Mouse (Mus musculus) heart, embryonic 15.5 days (tissue): ENCODE results near the gene Uevld. TPM values are rescaled to one million over a fixed set of nuclear protein-coding genes. Genes with fewer than 3 reads are reported as not detected.

Experiments used
- ATAC-seq: fragments of 200-750 bp; cut with Nextera tagmentation; replicated peaks from 2 replicates; pipeline ENCODE4 v1.8.0; 2017; ENCODE audit warnings: low read depth, moderate TSS enrichment; ENCODE audit not compliant: insufficient number of reproducible peaks, insufficient read depth, low FRiP score
- H3K27ac ChIP-seq: fragments of 300-500 bp; sonication (generic); 2 replicates; pipeline ENCODE4 v1.5.1; 2015; ENCODE audit warnings: mild to moderate bottlenecking, inconsistent platforms
- H3K27me3 ChIP-seq: fragments of 300-500 bp; sonication (generic); 2 replicates; pipeline ENCODE4 v1.6.1; 2015; ENCODE audit warnings: inconsistent platforms
- H3K36me3 ChIP-seq: fragments of 300-500 bp; sonication (generic); 2 replicates; pipeline ENCODE4 v1.6.1; 2015; ENCODE audit warnings: mild to moderate bottlenecking, inconsistent platforms
- H3K4me1 ChIP-seq: fragments of 300-500 bp; sonication (generic); replicated peaks from 2 replicates; pipeline ENCODE4 v1.6.1; 2015; ENCODE audit warnings: inconsistent platforms
- H3K4me2 ChIP-seq: fragments of 300-500 bp; sonication (generic); 2 replicates; pipeline ENCODE4 v1.6.1; 2015; ENCODE audit warnings: inconsistent platforms, mild to moderate bottlenecking, moderate library complexity
- H3K4me3 ChIP-seq: fragments of 300-500 bp; sonication (generic); 2 replicates; pipeline ENCODE4 v1.5.1; 2015; ENCODE audit warnings: mild to moderate bottlenecking, inconsistent platforms
- H3K9ac ChIP-seq: fragments of 300-500 bp; sonication (generic); 2 replicates; pipeline ENCODE4 v1.6.1; 2015; ENCODE audit warnings: mild to moderate bottlenecking, inconsistent platforms
- H3K9me3 ChIP-seq: fragments of 300-500 bp; sonication (generic); replicated peaks from 2 replicates; pipeline ENCODE4 v1.6.1; 2016; ENCODE audit warnings: inconsistent platforms
- WGBS: fragments of 180-500 bp; shearing (Covaris S2); methylation state at CpG from one replicate; pipeline ENCODE4 v1.1.7; 2015; ENCODE audit warnings: mixed read lengths; 5-methylcytosine and 5-hydroxymethylcytosine counted together
- polyA plus RNA-seq: library from polyadenylated mRNA; unstranded; fragments of >200 nt; fragmentation: Nextera tagmentation; extraction: Ambion mirVana; gene quantifications from 2 replicates; pipeline ENCODE4 v1.2.1, GENCODE M21; 2015

The Uevld gene
- 7.8 and 8.9 TPM in 2 replicates for polyA plus RNA-seq

GRCm38 (mm10) chr7:46957831-46958691 is at the start of gene Uevld:
Gene Uevld (minus strand): TSS chr7:46958527.
- peak within 1 kb of the TSS; percentile 74 for H3K9ac ChIP-seq
- H3K27me3 ChIP-seq: no peaks in the 10 kb centered on the region
- peak within 1 kb of the TSS; percentile 70 for H3K4me3 ChIP-seq
- peak within 1 kb of the TSS; percentile 24; the same call in 1 of the 2 replicates for H3K27ac ChIP-seq
- WGBS: under 1% methylated on average over 51 of the region's 51 CpGs
- peaks cover 29% of the 10 kb centered on the region for H3K4me1 ChIP-seq
- H3K36me3 ChIP-seq: peaks cover 21% of the 10 kb centered on the region
- peak within 1 kb of the TSS; percentile 90 for H3K4me2 ChIP-seq
- ATAC-seq: peak; percentile 87
- H3K9me3 ChIP-seq: no peaks in the 10 kb centered on the region

DNA sequence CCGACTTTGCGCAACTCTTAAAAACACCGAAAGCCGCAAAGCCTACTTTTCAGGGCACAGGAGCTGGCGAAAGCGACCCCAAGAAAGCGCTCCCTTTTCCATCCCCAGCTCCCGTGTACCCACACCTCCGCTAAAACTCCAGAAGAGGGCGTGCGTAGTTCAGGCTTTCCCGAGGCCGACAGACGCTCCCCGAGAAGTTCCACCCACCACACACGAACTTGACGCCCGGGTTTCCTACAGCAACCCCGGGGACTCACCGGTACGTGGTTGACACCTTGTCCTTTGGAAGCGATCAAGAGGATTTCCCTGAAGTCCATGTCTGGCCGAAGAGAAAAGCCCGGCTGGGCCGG is 49.5 kb upstream of the Uevld start:
- H3K9me3 ChIP-seq: no peaks in the 10 kb centered on the region
- H3K4me1 ChIP-seq: peaks cover 33% of the 10 kb centered on the region
- no peaks in the 10 kb centered on the region for H3K27me3 ChIP-seq
- peak overlapping the region; percentile 74 for H3K9ac ChIP-seq
- peak overlapping the region; percentile 85 for H3K4me3 ChIP-seq
- peak; percentile 70 for ATAC-seq
- under 1% methylated on average over 25 of the region's 25 CpGs for WGBS
- H3K27ac ChIP-seq: peak overlapping the region; percentile 97
- H3K36me3 ChIP-seq: no peaks in the 10 kb centered on the region
- peak overlapping the region; percentile 82 for H3K4me2 ChIP-seq

DNA sequence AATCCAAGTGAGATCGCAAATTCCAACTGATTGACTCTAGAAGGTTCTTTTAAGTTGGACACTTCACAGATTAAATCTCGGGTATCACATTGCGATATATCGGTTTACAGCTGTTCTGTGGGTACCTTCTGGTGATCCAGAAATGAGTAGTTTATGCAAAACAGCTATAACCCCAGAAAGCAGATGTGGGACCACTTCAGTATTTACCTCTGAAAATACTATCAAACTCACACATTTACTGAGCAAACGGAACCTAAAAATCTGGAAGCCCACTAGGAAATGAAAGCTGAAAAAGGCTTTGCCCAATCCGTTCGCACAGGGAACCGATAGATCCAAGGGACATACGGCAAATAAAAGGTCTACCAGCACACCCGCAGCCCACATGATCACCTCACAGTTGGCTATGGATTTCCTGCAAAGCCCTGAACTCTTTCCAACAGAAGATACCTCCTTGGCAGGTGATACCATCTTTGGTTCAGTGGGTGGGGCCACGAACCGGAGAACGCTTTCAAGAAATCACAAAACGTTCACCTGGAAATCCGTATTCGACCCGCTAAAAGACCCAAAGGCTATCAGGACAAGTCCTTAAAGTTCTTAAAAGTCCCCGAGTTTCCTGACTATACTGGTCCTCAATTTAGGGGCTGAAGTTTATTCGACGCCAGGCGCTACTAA is 48.9 kb upstream of the Uevld start:
- no peak for ATAC-seq
- Histone ChIP-seq H3K36me3 (no peaks in the 10 kb centered on the region), H3K4me1 (peaks cover 38% of the 10 kb centered on the region), H3K4me2 (peak overlapping the region; percentile 82), H3K9me3 (no peaks in the 10 kb centered on the region), H3K4me3 (peak overlapping the region; percentile 85), H3K27ac (peak overlapping the region; percentile 97), H3K9ac (peak overlapping the region; percentile 74), H3K27me3 (no peaks in the 10 kb centered on the region)
- WGBS: 18% methylated on average over 21 of the region's 21 CpGs

- ATAC-seq: no peak
- H3K4me3 ChIP-seq: no peak overlapping the region
- H3K36me3 ChIP-seq: peaks cover 9% of the 10 kb centered on the region; the same call in 1 of the 2 replicates
- H3K27me3 ChIP-seq: no peaks in the 10 kb centered on the region
- H3K9ac ChIP-seq: no peak overlapping the region
- no peaks in the 10 kb centered on the region for H3K9me3 ChIP-seq
- H3K4me2 ChIP-seq: no peak overlapping the region
- WGBS: 55% methylated on average over 3 of the region's 3 CpGs
- peaks cover 47% of the 10 kb centered on the region for H3K4me1 ChIP-seq
- no peak overlapping the region for H3K27ac ChIP-seq
Observed at GRCm38 (mm10) chr7:47003411-47004115, 45.2 kb upstream of the Uevld start.

GRCm38 (mm10) chr7:47001900-47002275 is 43.6 kb upstream of the Uevld start:
- no peak overlapping the region for H3K27ac ChIP-seq
- no peaks in the 10 kb centered on the region for H3K9me3 ChIP-seq
- peaks cover 22% of the 10 kb centered on the region for H3K36me3 ChIP-seq
- no peak overlapping the region for H3K4me3 ChIP-seq
- H3K27me3 ChIP-seq: no peaks in the 10 kb centered on the region
- H3K4me2 ChIP-seq: no peak overlapping the region
- no peak for ATAC-seq
- WGBS: 76% methylated on average over 4 of the region's 4 CpGs
- peaks cover 56% of the 10 kb centered on the region for H3K4me1 ChIP-seq
- H3K9ac ChIP-seq: no peak overlapping the region

DNA sequence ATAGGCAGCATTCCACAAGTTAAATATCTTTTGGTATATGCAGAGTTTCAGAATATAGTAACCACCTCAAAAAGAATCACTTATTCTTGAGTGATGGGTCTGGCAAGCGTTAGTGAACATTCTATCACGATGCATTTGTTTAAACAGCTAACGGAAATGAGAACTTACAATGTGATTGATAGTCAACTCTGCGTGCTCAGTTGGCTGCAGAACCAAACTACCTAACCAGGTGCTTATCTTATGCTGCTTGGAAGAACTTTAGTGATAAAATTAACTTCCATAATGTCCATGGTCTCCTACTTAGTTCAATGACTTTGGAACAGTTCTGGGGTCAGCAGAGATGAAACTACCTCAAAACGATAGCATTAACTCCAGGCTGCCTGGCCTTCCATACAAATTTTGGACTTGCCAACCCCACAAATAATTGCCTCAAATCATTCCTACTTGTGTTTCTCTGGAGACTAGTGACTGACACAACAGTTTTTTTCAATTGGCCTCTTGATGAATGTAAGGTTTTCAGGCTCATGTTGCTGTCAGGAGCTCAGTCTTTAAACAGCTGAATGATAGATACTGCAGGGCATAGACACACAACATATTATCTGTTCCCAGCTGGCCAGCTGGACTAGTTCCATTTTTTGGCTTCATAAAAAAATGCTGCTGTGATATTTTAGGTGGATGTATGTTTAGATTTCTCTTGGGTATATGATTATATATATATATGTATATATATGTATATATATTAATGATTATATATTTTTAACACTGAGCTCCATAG is 43.0 kb upstream of the Uevld start:
- WGBS: 58% methylated on average over 5 of the region's 5 CpGs
- Histone ChIP-seq H3K4me2 (no peak overlapping the region), H3K27ac (no peak overlapping the region), H3K4me3 (no peak overlapping the region), H3K36me3 (peaks cover 26% of the 10 kb centered on the region), H3K27me3 (no peaks in the 10 kb centered on the region), H3K9me3 (no peaks in the 10 kb centered on the region), H3K9ac (no peak overlapping the region), H3K4me1 (peaks cover 55% of the 10 kb centered on the region)
- ATAC-seq: no peak

DNA sequence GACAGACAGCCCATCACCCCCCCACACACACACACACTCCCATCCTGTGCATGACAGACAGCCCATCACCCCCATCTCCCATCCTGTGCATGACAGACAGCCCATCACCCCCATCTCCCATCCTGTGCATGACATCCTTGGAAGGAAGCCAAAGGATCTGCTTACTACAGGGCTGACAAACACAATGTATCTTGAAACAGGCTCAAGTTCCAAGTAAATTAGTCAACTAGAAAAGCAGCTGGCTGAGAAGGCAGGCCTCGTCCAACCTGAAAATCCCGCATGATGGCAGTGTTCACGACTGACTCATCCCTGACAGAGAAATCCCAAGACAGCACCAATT is 42.3 kb upstream of the Uevld start:
- H3K9ac ChIP-seq: no peak overlapping the region
- H3K4me3 ChIP-seq: no peak overlapping the region
- H3K9me3 ChIP-seq: no peaks in the 10 kb centered on the region
- peaks cover 33% of the 10 kb centered on the region for H3K36me3 ChIP-seq
- H3K4me2 ChIP-seq: no peak overlapping the region
- WGBS: 40% methylated on average over 3 of the region's 3 CpGs
- no peaks in the 10 kb centered on the region for H3K27me3 ChIP-seq
- H3K4me1 ChIP-seq: peaks cover 54% of the 10 kb centered on the region
- peak; percentile 83; the same call in 1 of the 2 replicates for ATAC-seq
- H3K27ac ChIP-seq: peak overlapping the region; percentile 29; the same call in 1 of the 2 replicates

GRCm38 (mm10) chr7:46999983-47000643 is 41.8 kb upstream of the Uevld start:
- Histone ChIP-seq H3K27ac (peak overlapping the region; percentile 29; the same call in 1 of the 2 replicates), H3K36me3 (peaks cover 38% of the 10 kb centered on the region), H3K4me3 (no peak overlapping the region), H3K9me3 (no peaks in the 10 kb centered on the region), H3K4me1 (peaks cover 49% of the 10 kb centered on the region), H3K4me2 (no peak overlapping the region), H3K27me3 (no peaks in the 10 kb centered on the region), H3K9ac (no peak overlapping the region)
- 71% methylated on average over 8 of the region's 8 CpGs for WGBS
- no peak for ATAC-seq

- Histone ChIP-seq H3K27me3 (no peaks in the 10 kb centered on the region), H3K9ac (no peak overlapping the region), H3K4me3 (no peak overlapping the region), H3K4me1 (peaks cover 46% of the 10 kb centered on the region), H3K4me2 (no peak overlapping the region), H3K9me3 (no peaks in the 10 kb centered on the region), H3K36me3 (peaks cover 50% of the 10 kb centered on the region), H3K27ac (no peak overlapping the region)
- 98% methylated on average over 2 of the region's 2 CpGs for WGBS
- ATAC-seq: no peak
Observed at GRCm38 (mm10) chr7:46998942-46999341, 40.6 kb upstream of the Uevld start.

DNA sequence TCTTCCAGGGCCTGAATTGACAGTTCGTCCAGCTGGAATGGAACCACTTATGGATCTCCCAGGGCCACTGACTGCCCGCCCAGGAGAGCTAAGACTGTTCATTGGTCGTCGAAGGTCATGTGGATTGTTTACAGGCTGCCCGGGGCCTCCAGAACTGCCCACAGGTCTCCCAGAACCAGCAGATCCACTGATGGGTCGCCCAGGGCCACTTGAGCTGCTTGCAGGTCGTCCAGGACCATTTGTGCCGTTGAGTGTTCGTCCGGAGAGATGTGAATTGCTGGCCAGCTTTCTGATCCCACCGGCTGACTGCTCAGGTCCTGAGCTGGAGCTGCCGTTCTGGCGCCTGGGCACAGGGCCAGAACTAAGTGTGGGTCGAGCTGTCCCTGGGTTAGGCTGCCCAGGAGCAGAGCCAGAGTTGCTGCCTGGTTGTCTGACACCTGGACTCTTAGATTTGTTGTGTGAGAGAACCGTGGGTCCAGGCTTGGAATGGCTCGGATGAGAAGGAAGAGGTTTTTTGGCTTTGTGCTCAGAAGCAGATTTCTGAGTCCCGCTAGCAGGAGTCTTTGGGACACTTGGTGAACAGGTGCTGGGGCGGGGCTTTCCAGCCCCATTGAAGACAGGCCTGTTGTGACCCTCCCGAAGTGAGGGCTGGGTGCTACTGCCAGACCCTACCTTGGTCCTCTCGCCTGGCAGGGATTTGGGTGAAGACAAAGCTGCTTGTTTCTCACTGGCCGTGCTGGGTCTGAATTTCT is 39.5 kb upstream of the Uevld start:
- Histone ChIP-seq H3K4me3 (0 out of 2 replicates have a peak overlapping the region, but pooled peaks have one; percentile 17), H3K4me1 (peaks cover 37% of the 10 kb centered on the region), H3K27ac (peak overlapping the region; percentile 65), H3K9me3 (no peaks in the 10 kb centered on the region), H3K4me2 (peak overlapping the region; percentile 49), H3K36me3 (peaks cover 61% of the 10 kb centered on the region), H3K27me3 (no peaks in the 10 kb centered on the region), H3K9ac (0 out of 2 replicates have a peak overlapping the region, but pooled peaks have one; percentile 25)
- WGBS: 61% methylated on average over 21 of the region's 21 CpGs
- no peak; the same call in 1 of the 2 replicates for ATAC-seq
